Mouse (Mus musculus) left cerebral cortex, postnatal 14 days (tissue): ENCODE data around the gene Efcab2. TPM values are rescaled to one million over a fixed set of nuclear protein-coding genes. Genes with fewer than 3 reads are reported as not detected.
"Not testable (repeated sequence)": the region's sequence is repeated elsewhere in the genome, so short reads cannot be mapped to it uniquely, and the experiment has no call there.

Experiments
- DNase-seq, 2 experiments: peaks; one replicate each; pipeline ENCODE4 v3.0.0; 2021 to 2022; ENCODE audit warnings: low spot score in 2 of 2, mixed read lengths in 1 of 2
- intact Hi-C: fragments of 180-260 bp; cut with DNase I; formaldehyde crosslinking; loops from one replicate; pipeline ENCODE4 v1.15.1; 2025
- total RNA-seq, 2 experiments: library from RNA; stranded (reverse); gene quantifications; 2 replicates each; pipeline ENCODE4 v1.2.3; 2021

The Efcab2 gene
- total RNA-seq, 2 experiments from 2014 or later: 9.8 to 11.3 TPM

DNA sequence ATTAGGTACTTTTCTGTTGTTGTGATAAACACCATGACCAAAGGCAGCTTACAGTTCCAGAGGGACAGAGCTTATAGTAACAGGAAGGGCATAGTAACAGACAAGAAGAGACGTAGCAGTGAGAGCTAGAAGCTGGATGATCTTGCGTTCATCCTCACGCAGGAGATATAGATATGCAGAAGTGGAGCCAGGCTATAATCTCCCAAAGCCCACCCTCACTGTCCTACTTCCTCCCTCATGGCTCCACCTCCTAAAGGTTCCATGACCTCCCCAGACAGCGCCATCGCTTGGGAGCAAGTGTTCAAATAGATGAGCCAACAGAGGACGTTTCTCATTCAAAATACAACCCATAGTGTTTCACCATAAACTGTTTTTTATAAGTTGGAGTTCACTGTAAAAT lies 10.8 kb upstream of the Efcab2 start:
- DNase-seq: no peak
- intact Hi-C loops: no loop called here

DNA sequence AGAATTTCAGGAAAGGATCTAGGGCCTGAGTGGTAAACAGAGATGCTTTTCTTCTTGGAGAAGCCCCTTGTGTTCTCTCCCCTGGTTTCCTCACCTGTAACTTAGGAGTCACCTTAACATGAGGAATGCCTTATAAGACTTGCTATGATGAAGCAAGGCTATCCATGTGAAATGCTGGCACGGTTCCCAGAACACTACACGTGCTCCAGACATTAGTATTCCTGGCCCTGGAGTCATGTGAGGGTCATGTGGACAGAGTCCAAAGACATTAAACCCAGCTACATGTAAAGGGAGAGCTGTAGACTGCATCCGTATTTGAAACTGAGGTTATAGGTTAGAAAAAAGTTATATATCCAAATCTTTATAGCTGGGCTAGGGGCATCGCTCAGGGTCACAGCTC lies 9.5 kb upstream of the Efcab2 start:
- intact Hi-C loops: no loop called here
- DNase-seq: no peak

DNA sequence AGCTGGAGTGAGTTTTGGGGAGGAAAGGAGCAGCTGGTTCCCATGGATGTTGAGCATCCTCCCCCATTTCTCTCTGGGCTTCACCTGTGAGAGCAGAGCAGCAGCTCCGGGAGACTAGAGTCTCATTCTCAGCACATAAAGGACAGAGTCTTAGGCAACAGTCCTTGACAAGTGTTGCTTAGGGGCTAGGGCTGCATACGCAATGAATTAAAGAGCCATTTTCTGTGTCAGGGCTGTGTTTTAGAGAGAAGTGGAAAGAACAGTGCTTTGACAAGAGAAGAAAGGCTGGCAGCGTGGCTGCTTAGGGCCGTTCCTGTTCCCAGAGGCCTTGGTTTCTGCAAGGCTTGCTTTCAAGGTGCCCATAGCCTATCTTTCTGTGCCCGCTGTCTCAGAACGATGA lies 6.0 kb upstream of the Efcab2 start:
- no peak for DNase-seq
- intact Hi-C loops: no loop called here

DNA sequence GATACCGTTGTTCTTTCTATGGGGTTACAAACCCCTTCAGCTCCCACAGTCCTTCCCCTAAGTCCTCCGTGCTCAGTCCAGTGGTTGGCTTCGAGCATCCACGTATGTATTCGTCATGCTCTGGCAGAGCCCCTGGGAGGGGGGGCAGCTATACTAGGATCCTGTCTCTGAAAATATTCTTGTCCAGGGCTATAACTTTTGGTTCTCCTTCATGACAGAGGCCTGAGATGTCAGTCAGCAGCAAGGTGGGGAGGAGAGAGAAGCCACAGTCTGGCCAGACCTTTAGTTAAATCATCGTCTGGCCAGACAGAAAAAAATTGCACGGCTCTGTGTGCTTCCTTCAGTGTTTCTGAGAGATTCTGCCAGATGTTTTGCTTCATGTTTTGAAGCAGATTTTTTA lies 5.2 kb upstream of the Efcab2 start:
- intact Hi-C loops: no loop called here

DNA sequence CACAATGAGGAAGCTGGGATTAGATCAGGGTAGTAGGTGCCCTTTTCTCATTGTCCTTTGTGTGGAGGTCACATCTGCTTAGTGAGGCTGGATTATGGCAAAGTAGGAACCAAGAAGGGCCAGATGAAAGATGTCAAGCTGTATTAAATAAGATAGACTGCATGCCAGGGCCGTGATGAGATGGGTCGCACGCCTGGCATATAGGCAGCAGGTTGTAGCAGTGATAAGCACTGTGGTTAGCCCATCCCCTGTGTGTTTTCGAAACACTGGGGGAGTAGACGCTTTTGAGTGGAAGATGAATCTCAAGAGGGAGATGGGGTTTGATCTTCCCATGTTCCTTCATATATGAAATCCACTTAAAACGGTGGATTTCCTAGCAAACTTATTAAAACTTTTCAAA lies 3.9 kb upstream of the Efcab2 start:
- intact Hi-C loops: no loop called here
- no peak for DNase-seq

More for the DNA sequence above, 5.2 kb upstream of the Efcab2 start:
- no peak for DNase-seq

DNA sequence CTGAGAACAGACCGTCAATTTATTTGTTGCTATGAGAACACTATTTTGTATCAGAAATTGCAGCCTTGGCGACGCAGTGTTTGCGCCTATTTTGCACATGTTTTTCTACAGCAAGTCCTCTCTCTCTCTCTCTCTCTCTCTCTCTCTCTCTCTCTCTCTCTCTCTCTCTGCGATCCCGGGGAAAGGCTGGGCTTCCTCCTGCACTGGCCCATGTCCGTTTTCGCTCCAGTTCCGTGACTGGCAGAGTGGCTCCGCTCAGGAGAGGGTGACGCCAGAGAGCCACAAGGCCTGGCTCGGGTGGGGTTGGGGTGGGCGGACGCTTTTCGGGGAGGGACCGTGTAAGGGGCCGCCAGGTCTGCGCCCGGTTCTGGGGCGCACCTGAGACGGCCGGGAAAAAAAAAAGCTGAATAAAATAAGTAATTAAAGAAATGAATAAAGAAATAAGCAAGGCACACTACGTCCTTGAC lies 407 bp upstream of the Efcab2 start:
- intact Hi-C loops: loop anchor here (5.0 kb wide), 3 partner anchors 38 to 88 kb away; partner anchors contain the start of gene Cox20
- peak; percentile 70 to 73 for DNase-seq

DNA sequence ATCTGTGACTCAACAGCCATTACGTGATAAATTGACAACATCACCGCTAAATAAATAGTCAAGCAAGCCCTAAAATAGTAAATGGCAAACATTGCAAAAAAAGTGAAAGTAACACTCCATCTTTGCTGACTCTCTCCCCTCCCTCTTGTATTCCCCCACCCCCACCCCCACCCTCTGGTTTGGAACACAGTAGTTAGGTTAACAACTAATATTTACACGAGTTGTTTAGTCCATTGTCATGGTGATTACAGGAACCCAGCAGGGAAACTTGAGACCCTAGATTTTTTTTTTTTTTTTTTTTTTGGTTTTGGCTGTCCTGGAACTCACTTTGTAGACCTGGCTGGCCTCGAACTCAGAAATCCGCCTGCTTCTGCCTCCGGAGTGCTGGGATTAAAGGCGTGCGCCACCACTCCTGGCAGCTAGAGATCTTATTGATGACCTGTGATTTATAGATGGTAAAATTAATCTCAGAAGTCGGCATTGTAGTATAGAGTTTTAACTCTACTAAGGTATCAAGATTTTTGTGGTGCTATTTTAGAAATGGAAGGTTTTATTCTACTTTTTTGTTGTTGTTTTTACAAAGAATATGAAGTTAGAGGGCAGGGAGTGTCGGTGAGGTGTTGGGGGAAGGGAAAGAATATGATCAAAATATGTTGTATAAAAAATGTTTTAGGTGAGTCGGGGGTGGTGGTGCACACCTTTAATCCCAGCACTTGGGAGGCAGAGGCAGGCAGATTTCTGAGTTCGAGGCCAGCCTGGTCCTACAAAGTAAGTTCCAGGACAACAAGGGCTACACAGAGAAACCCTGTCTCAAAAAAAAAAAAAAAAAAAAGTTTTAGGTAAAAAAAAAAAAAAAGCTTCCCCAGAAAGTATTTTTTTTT lies 1.1 kb downstream of the Efcab2 start:
- no peak for DNase-seq
- intact Hi-C loops: loop anchor here (1.0 to 5.0 kb wide), 4 partner anchors 40 to 90 kb away; partner anchors contain the start of gene Cox20

DNA sequence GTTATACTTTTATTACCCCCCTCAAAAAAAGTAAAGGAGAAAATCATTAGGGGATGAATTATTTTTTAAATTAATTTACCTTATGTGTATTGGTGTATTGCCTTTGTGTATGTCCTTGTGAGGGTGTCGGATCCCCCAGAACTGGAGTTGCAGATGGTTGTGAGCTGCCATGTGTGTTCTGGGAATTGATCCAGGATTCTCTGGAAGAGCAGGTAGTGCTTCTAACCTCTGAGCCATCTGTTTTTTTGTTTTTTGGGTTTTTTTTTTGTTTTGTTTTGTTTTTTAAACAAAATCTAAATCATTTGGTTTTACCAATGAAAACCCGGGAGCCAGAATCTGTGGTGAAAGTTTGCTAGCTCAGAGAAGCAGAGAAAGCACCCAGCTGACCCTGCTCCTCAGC lies 1.8 kb downstream of the Efcab2 start:
- intact Hi-C loops: loop anchor here (5.0 kb wide), 3 partner anchors 40 to 90 kb away; partner anchors contain the start of gene Cox20
- DNase-seq: no peak

DNA sequence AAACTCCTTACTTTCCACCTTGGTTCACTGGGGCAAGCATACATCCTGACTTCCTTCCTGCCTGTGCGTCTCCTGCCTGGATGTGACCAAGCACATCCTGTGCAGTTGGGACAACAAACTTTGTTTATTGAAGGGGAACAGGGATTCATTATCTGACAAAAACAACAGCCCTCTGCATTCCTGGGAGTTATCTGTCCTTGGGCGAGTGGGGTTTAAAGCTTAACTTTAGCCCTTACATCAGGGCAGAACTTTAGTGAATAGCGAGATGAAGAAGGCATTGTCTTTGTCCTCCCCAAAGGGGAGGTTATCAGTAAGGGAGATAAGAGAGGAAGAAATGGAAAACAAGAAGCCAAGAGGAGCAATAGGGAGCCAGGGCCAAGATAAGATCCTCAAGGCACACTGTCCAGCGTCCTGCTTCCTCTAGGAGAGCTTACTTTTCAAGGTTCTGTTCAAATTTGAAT lies 3.0 kb downstream of the Efcab2 start:
- intact Hi-C loops: loop anchor here (5.0 kb wide), 3 partner anchors 38 to 92 kb away; partner anchors contain the start of gene Cox20
- no peak for DNase-seq

DNA sequence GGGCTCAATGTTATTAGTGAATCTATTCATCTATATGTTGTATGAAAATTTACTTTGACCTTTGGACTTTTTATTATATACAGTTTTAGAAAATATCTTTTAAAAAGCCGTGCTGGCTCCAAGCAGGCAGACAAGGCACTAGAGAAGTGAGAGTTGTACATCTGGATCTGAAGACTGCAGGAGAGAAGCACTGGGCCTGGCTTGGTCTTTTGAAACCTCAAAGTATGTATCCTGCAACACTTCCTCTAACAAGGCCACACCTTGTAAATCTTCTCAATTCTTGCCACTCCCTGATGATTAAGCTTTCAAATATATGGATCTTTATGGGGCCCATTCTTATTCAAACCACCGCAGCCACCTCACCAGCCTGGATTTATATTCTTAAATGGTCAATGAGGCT lies 7.5 kb downstream of the Efcab2 start:
- DNase-seq, intact Hi-C loops: not testable (repeated sequence)

DNA sequence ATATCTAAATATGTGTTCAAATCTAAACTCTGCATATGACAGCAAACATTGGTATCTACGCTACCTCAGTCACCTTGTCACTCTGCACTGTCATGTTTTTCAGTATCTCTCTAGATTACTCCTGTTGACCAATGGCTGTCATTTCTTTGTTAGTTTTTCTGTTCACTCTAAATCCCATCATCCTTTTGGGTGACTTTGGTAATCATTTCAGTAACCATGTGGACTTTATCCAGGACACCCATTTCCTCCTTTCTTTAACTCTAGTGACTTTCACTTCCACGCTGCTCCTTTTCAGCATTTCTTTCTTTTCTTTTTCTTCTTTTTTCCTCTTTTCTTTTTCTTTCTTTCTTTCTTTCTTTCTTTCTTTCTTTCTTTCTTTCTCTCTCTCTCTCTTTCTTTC lies 13.7 kb downstream of the Efcab2 start:
- DNase-seq: no peak
- intact Hi-C loops: no loop called here

DNA sequence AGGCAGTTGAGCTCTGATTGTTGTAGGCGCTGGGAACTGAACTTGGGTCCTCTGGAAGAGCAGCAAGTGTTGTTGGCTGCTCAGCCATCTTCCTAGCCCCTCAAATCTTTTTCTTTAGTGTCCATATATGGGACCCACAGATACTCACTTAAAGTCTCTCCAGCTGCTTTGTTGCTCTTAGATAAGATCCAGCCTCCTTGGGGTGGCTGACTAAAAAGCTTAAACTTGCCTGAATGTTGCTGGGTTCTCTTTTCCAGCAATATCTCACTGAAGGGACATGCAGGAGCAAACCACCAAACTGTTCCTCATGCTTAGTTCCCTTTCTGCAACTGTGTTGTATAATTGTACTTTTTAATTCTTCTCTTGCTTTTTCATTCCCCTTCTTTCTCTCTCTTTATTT lies 17.8 kb downstream of the Efcab2 start:
- intact Hi-C loops: no loop called here
- no peak for DNase-seq

DNA sequence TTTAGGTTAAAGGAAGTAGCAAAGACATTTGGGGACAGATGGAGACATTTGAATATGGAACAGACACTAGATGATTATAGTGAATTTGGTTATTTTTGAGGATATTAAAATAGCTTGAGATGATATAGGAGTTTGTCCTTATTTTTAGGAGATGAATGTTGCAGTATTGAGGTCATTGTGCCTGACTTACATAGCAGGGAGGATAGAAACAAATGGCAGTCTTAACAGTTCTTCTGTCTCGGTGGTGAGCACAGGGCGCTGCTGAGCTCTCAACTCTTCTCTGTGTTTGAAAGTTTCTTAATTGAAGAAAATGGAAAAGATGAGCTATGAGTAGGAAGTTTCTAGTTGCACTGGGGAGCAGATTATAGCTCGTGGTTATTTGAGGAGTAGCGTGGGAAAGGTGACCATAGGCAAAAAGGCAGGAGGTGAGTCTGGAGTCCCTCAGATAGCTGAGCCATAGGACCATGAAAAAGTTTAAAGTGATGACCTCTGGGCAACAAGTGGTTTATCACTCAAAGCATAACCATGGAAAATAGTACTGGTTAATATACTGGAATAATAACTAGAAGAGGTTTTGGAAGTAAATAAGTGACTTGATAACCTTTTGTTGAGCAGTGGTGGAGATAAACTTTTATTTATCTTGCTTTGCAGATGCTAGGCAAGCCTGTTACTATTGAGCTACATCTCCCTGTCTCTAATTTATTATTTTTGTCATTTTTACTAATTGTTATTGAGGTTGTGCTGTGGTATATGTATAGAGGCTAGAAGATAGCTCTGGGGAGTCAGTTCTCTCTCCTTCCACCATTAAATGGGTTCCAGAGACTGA lies 25.9 kb downstream of the Efcab2 start:
- intact Hi-C loops: no loop called here
- no peak for DNase-seq

DNA sequence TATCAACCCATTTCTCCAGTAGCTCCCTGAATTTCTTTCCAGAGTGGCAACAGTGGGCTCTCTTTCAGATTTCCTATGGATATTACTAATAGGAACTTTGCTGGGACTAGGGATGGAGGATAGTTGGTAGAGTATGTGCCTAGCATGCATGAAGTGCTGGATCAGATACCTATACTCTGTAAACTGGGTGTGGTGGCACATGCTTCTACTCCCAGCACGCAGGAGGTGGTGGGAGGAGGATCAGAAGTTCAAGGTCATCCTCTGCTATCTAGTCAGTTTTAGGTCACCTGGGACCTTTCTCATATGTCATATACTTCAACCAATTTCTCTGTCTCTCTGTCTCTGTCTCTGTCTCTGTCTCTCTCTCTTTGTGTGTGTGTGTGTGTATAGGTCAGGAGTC lies 27.7 kb downstream of the Efcab2 start:
- intact Hi-C loops: no loop called here
- no peak for DNase-seq

DNA sequence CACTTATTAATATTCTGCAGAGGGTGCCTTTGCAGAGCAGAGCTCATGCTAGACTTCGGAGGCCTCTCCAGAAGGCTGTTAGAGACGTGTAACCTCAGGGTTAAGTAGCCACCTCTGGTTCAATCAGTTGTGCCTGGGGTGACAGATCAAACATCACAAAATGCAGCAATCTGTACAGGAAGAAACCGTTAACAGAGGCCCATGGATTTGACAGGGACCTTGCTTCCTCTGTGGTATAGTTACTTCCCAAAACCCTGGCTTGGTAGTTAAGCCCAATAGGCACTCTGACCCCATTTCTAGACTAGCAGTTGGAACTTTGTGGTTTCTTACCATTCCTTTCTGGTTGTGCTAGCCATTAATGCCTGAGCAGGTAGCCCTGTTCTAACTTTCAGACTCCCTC lies 38.5 kb downstream of the Efcab2 start:
- intact Hi-C loops: no loop called here
- no peak for DNase-seq

DNA sequence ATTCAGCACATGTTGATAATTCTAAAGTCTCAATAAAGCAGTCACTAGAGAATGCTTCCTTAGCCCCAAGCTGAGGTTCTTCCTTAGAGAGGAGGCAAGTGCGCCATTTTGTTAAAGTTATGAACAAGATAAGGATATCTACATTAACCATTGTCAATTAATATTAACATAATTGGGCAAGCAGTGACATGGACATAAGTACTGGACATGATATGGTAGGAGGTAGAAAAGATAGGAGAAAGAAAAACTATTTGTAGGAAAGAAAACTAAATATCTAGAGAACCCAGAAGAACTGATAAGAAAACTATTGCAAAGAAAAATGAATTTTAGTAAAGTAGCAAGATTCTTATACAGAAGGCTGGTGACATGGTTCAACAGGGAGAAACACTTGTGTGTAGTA lies 41.2 kb downstream of the Efcab2 start:
- intact Hi-C loops: loop anchor here (5.0 kb wide), 2 partner anchors 40 to 130 kb away; partner anchors contain the start of genes Cox20 and Efcab2
- no peak for DNase-seq

DNA sequence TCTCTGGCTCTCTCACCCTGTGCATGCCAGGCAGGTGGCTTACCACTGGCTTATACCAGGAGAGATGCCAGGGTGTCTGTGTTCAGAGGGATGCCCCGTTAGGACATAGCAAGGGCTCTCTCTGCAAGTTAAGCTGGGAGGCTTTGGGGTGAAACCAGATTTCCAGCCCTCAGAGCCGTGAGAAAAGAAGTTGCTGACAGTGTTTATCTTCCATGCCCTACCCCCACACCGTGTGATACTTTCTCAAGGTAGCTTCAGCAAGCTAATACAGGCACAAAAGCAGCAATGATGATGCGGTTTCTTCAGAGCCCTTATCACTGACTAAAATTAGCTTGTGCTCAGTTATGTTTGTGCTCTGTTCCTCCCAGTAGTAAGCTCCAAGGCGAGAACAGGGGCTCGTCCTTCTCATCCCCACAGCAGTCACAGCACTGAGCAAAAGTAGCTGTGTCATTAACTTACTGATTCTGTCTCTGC lies 42.4 kb downstream of the Efcab2 start:
- DNase-seq: peak; percentile 7
- intact Hi-C loops: loop anchor here (2.0 to 5.0 kb wide), 3 partner anchors 41 to 131 kb away; partner anchors contain the start of genes Cox20, Efcab2 and Hnrnpu

DNA sequence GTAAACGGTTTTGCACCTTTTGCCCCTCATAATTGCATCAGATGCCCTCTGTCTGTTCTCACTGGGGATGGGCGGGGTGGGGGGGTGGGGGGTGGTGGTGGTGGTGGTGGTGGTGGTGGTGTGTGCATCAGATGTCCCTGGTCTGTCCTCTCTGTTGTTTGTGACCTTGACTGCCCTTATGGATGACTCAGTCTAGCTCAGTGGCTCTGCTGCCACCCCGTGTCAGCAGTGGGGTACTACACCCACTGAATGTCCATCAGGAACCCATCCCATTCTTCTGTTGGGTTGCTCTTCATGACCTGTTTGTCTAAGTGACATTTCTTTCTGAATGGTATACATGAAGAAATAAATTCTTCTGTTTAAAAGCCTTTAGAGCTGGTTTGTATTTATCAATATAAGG lies 43.3 kb downstream of the Efcab2 start:
- peak; percentile 80 to 83 for DNase-seq
- intact Hi-C loops: loop anchor here (2.0 to 5.0 kb wide), 3 partner anchors 42 to 132 kb away; partner anchors contain the start of genes Cox20, Efcab2 and Hnrnpu

DNA sequence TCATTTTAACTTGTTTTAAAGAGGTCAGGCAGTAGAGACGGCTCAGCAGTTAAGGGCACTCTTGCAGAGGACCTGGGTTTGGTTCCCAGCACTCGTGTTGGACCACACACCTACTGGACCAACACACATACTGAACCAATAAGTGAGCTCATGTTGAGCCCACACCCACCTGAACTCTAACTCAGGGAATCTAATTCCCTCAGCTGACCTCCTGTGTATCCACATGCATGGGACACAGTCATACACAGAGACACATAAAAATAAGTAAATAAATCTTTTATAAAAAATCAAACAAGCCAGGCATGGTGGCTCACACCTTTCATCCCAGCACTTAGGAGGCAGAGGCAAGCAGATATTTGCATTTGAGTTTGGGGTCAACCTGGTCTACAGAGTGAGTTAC lies 44.0 kb downstream of the Efcab2 start:
- no peak for DNase-seq
- intact Hi-C loops: loop anchor here (2.0 to 5.0 kb wide), 3 partner anchors 43 to 133 kb away; partner anchors contain the start of genes Cox20, Efcab2 and Hnrnpu

DNA sequence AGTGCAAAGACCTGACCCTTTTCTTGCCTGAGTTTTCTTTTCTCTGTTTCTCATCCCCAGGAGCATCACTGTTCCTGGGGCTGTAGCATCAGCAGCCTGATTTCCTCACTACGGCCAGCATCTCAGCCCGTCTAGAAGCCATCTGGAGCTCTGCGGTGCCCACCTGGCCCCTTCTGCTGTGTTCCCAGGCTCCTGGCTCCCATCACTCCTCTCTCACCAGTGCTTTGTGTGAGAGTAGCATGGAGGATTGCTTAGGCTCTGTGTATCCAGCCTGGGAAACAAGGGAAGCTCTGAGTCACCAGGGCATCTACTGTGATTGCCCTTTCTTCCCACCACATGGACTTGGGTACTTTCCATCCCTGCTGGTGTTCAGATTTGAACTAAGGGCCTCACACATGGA lies 48.2 kb downstream of the Efcab2 start:
- intact Hi-C loops: no loop called here
- peak in 1 of 2 experiments; percentile 10 for DNase-seq
